Mouse (Mus musculus) forebrain, postnatal 0 days (tissue): ENCODE results near the gene Gm6169. TPM values are rescaled to one million over a fixed set of nuclear protein-coding genes. Genes with fewer than 3 reads are reported as not detected.
A peak's percentile ranks its signal among the peaks of the same experiment; 100 is the strongest.

Source experiments
- ATAC-seq: fragments of 200-750 bp; cut with Nextera tagmentation; 2 replicates; pipeline ENCODE4 v1.8.0; 2017; ENCODE audit warnings: mild to moderate bottlenecking, moderate library complexity
- DNase-seq: peaks from one replicate; pipeline ENCODE4 v3.0.0-alpha.2; 2015
- H3K27ac ChIP-seq: fragments of 300-500 bp; sonication (generic); 2 replicates; pipeline ENCODE4 v1.5.1; 2014; ENCODE audit warnings: low read depth, mild to moderate bottlenecking, antibody characterized with exemption, low read length, moderate library complexity, mixed read lengths
- H3K27me3 ChIP-seq: fragments of 300-500 bp; sonication (generic); 2 replicates; pipeline ENCODE4 v1.6.1; 2014; ENCODE audit warnings: mild to moderate bottlenecking, low read length, mixed read lengths; ENCODE audit not compliant: insufficient read depth
- H3K36me3 ChIP-seq: fragments of 300-500 bp; sonication (generic); 2 replicates; pipeline ENCODE4 v1.6.1; 2014; ENCODE audit warnings: mild to moderate bottlenecking, moderate library complexity; ENCODE audit not compliant: insufficient read depth
- H3K4me1 ChIP-seq: fragments of 300-500 bp; sonication (generic); 2 replicates; pipeline ENCODE4 v1.6.1; 2014; ENCODE audit warnings: antibody characterized with exemption; ENCODE audit not compliant: insufficient read depth
- H3K4me2 ChIP-seq: fragments of 300-500 bp; sonication (generic); 2 replicates; pipeline ENCODE4 v1.6.1; 2014; ENCODE audit warnings: low read depth, mild to moderate bottlenecking, moderate library complexity
- H3K4me3 ChIP-seq: fragments of 300-500 bp; sonication (generic); 2 replicates; pipeline ENCODE4 v1.5.1; 2014; ENCODE audit warnings: low read depth, low read length, mixed read lengths
- H3K9ac ChIP-seq: fragments of 300-500 bp; sonication (generic); 2 replicates; pipeline ENCODE4 v1.6.1; 2014; ENCODE audit warnings: mild to moderate bottlenecking
- H3K9me3 ChIP-seq: fragments of 300-500 bp; sonication (generic); 2 replicates; pipeline ENCODE4 v1.6.1; 2016; ENCODE audit warnings: low read length
- CTCF ChIP-seq: sonication (generic); IDR thresholded peaks from 2 replicates; pipeline ENCODE4 v1.5.1; 2016; ENCODE audit warnings: antibody characterized with exemption, control low read depth, low read depth
- WGBS: fragments of 180-500 bp; shearing (Covaris S2); extraction: QIAGEN DNeasy Blood & Tissue Kit; methylation state at CpG from one replicate; pipeline ENCODE4 v1.1.7; 2014; 5-methylcytosine and 5-hydroxymethylcytosine counted together
- polyA plus RNA-seq: library from polyadenylated mRNA; unstranded; fragments of >200 nt; fragmentation: Nextera tagmentation; extraction: Ambion mirVana; gene quantifications from 2 replicates; pipeline ENCODE4 v1.2.1, GENCODE M21; 2015
- total RNA-seq: library from RNA; depleted of rRNA; stranded (reverse); fragments of >200 nt; gene quantifications from 2 replicates; pipeline ENCODE4 v1.2.3, GENCODE M21; 2014; rRNA removed

Gene Gm6169
- total and polyA plus RNA-seq, 2 experiments from 2014 or later = 1.0 TPM; not detected in 1

GRCm38 (mm10) chr13:97060331-97060730, 38.7 kb downstream of the Gm6169 start:
- ATAC-seq (no peak), DNase-seq (no peak)
- Histone ChIP-seq H3K27ac (no peak overlapping the region), H3K4me1 (no peaks in the 10 kb centered on the region), H3K9ac (no peak overlapping the region), H3K9me3 (no peaks in the 10 kb centered on the region), H3K36me3 (no peaks in the 10 kb centered on the region), H3K4me3 (no peak overlapping the region), H3K4me2 (no peak overlapping the region), H3K27me3 (no peaks in the 10 kb centered on the region)
- no peak for TF ChIP-seq CTCF
- 72% methylated on average over 5 of the region's 8 CpGs for WGBS

GRCm38 (mm10) chr13:97059746-97060145, 39.3 kb downstream of the Gm6169 start:
- no peak for TF ChIP-seq CTCF
- Histone ChIP-seq H3K27ac (no peak overlapping the region), H3K4me3 (no peak overlapping the region), H3K9me3 (no peaks in the 10 kb centered on the region), H3K4me2 (no peak overlapping the region), H3K36me3 (no peaks in the 10 kb centered on the region), H3K27me3 (no peaks in the 10 kb centered on the region), H3K4me1 (no peaks in the 10 kb centered on the region), H3K9ac (no peak overlapping the region)
- DNase-seq (no peak), ATAC-seq (no peak)
- WGBS = 92% methylated on average over 6 of the region's 6 CpGs

- H3K27ac ChIP-seq = no peak overlapping the region
- no peak overlapping the region for H3K4me2 ChIP-seq
- no peaks in the 10 kb centered on the region for H3K4me1 ChIP-seq
- H3K36me3 ChIP-seq = no peaks in the 10 kb centered on the region
- H3K27me3 ChIP-seq = no peaks in the 10 kb centered on the region
- ATAC-seq = no peak
- no peak for TF ChIP-seq CTCF
- no peak for DNase-seq
- 66% methylated on average over 4 of the region's 4 CpGs for WGBS
- H3K4me3 ChIP-seq = no peak overlapping the region
- H3K9me3 ChIP-seq = no peaks in the 10 kb centered on the region
- no peak overlapping the region for H3K9ac ChIP-seq
Measured at GRCm38 (mm10) chr13:97057817-97058216, 41.2 kb downstream of the Gm6169 start.

- Histone ChIP-seq H3K27ac (no peak overlapping the region), H3K4me2 (no peak overlapping the region), H3K4me1 (no peaks in the 10 kb centered on the region), H3K36me3 (no peaks in the 10 kb centered on the region), H3K4me3 (no peak overlapping the region), H3K9me3 (no peaks in the 10 kb centered on the region), H3K9ac (no peak overlapping the region), H3K27me3 (no peaks in the 10 kb centered on the region)
- no peak for TF ChIP-seq CTCF
- WGBS = 50% methylated on average over 8 of the region's 8 CpGs
- DNase-seq (no peak), ATAC-seq (no peak)
Measured at GRCm38 (mm10) chr13:97053844-97054243, 45.2 kb downstream of the Gm6169 start.

- H3K9ac ChIP-seq = no peak overlapping the region
- ATAC-seq = peak; percentile 62; the same call in 1 of the 2 replicates
- H3K36me3 ChIP-seq = no peaks in the 10 kb centered on the region
- no peaks in the 10 kb centered on the region for H3K27me3 ChIP-seq
- no peak overlapping the region for H3K4me3 ChIP-seq
- DNase-seq = peak; percentile 92
- no peaks in the 10 kb centered on the region for H3K4me1 ChIP-seq
- TF ChIP-seq CTCF = peak; percentile 92
- H3K4me2 ChIP-seq = no peak overlapping the region
- H3K9me3 ChIP-seq = no peaks in the 10 kb centered on the region
- WGBS = 16% methylated on average over 11 of the region's 11 CpGs
- H3K27ac ChIP-seq = no peak overlapping the region
Measured at GRCm38 (mm10) chr13:97052667-97053066, 46.4 kb downstream of the Gm6169 start.

GRCm38 (mm10) chr13:97051158-97051557, 47.9 kb downstream of the Gm6169 start:
- H3K36me3 ChIP-seq = no peaks in the 10 kb centered on the region
- no peak for TF ChIP-seq CTCF
- H3K4me2 ChIP-seq = no peak overlapping the region
- no peak overlapping the region for H3K9ac ChIP-seq
- no peak overlapping the region for H3K4me3 ChIP-seq
- no peaks in the 10 kb centered on the region for H3K27me3 ChIP-seq
- H3K9me3 ChIP-seq = no peaks in the 10 kb centered on the region
- no peak for ATAC-seq
- DNase-seq = peak; percentile 57
- H3K27ac ChIP-seq = no peak overlapping the region
- 39% methylated on average over 6 of the region's 6 CpGs for WGBS
- no peaks in the 10 kb centered on the region for H3K4me1 ChIP-seq

Other genes starting within 250 kb of the Gm6169 start
- gene Gcnt4, start 174.5 kb downstream of the Gm6169 start, total RNA-seq = 0.76 and 0.85 TPM in 2 replicates
- gene Gcnt4, start 174.5 kb downstream of the Gm6169 start, polyA plus RNA-seq = 0.08 and 0.16 TPM in 2 replicates
- gene 1700029F12Rik, start 64.9 kb downstream of the Gm6169 start, total RNA-seq = not detected in 2 replicates
- gene 1700029F12Rik, start 64.9 kb downstream of the Gm6169 start, polyA plus RNA-seq = not detected in 2 replicates
- 34.0 and 40.4 TPM in 2 replicates for gene Fam169a, start 32.0 kb downstream of the Gm6169 start, total RNA-seq
- 13.1 and 18.5 TPM in 2 replicates for gene Fam169a, start 32.0 kb downstream of the Gm6169 start, polyA plus RNA-seq
- gene Gfm2, start 38.7 kb upstream of the Gm6169 start, total RNA-seq = 25.1 and 32.1 TPM in 2 replicates
- 12.8 and 15.5 TPM in 2 replicates for gene Gfm2, start 38.7 kb upstream of the Gm6169 start, polyA plus RNA-seq
- 48.6 and 77.5 TPM in 2 replicates for gene Nsa2, start 38.7 kb upstream of the Gm6169 start, total RNA-seq
- 43.5 and 52.1 TPM in 2 replicates for gene Nsa2, start 38.7 kb upstream of the Gm6169 start, polyA plus RNA-seq
- gene Hexb, start 99.1 kb upstream of the Gm6169 start, total RNA-seq = 49.2 and 54.3 TPM in 2 replicates
- gene Hexb, start 99.1 kb upstream of the Gm6169 start, polyA plus RNA-seq = 49.2 and 50.6 TPM in 2 replicates
- gene Enc1, start 141.9 kb upstream of the Gm6169 start, total RNA-seq = 423 and 513 TPM in 2 replicates
- 76.8 and 80.3 TPM in 2 replicates for gene Enc1, start 141.9 kb upstream of the Gm6169 start, polyA plus RNA-seq